Comparison of ENCODE assay signal across 27 mouse cellular contexts in the genomic region with DNA sequence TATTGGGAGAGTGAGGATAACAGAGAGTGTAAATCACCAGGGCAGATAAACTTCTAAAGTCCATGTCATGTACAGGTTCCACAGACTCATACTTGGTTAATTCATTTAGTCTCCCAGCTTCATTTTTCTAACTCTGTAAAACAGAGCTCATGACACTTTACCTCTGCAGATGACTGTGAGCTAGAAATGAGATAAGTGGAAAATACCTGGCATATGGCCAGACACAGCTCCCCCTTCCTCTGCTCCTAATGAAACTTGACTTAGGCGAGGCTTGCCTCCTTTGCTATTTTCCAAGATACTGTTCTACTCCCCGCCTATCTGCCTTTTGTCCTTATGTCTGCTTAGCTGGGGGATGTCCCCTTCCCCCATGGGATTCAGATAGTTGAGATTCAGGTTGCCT.
"Had no signal": no experiment of that assay in that cellular context is flagged by ENCODE, and none has a peak within 500 bp of the region (broad histone marks: within the 10 kb centered on the region; RNA-seq: fewer than 3 reads in every experiment).

No protein-coding gene starts in this region.

- H3K27ac ChIP-seq: gastrocnemius, adult 2 months; heart, embryonic 10.5 days; heart, embryonic 13.5 days; heart, embryonic 15.5 days; hindbrain, embryonic 10.5 days; hindbrain, embryonic 12.5 days; hindbrain, embryonic 14.5 days; kidney, embryonic 15.5 days; kidney, postnatal 0 days; limb, embryonic 13.5 days; limb, embryonic 15.5 days; liver, embryonic 12.5 days; liver, embryonic 14.5 days had no signal

- H3K4me1 ChIP-seq: heart, embryonic 10.5 days; hindbrain, embryonic 12.5 days; limb, embryonic 13.5 days; limb, embryonic 15.5 days; liver, embryonic 12.5 days had no signal

- H3K9ac ChIP-seq: heart, embryonic 13.5 days; heart, embryonic 15.5 days; hindbrain, embryonic 12.5 days; hindbrain, embryonic 14.5 days; kidney, embryonic 15.5 days; limb, embryonic 13.5 days; limb, embryonic 15.5 days; liver, embryonic 12.5 days; liver, embryonic 14.5 days had no signal

- ATAC-seq: hindbrain, embryonic 16.5 days; inflammation-experienced regulatory T-cells, adult 6 months; liver, embryonic 12.5 days had no signal

- H3K4me2 ChIP-seq: heart, embryonic 13.5 days; heart, embryonic 15.5 days; hindbrain, embryonic 12.5 days; hindbrain, embryonic 14.5 days; kidney, embryonic 15.5 days; limb, embryonic 13.5 days; limb, embryonic 15.5 days; liver, embryonic 12.5 days had no signal

- H3K9me3 ChIP-seq: heart, embryonic 10.5 days; heart, embryonic 13.5 days; heart, embryonic 15.5 days; hindbrain, embryonic 10.5 days; hindbrain, embryonic 12.5 days; kidney, embryonic 15.5 days; limb, embryonic 13.5 days; limb, embryonic 15.5 days; liver, embryonic 12.5 days had no signal

- H3K36me3 ChIP-seq: heart, embryonic 10.5 days; heart, embryonic 13.5 days; heart, embryonic 15.5 days; hindbrain, embryonic 10.5 days; hindbrain, embryonic 12.5 days; kidney, embryonic 15.5 days; limb, embryonic 13.5 days; limb, embryonic 15.5 days; liver, embryonic 12.5 days had no signal

- DNase-seq: gastrocnemius, adult 2 months; gastrocnemius, postnatal 10 days; gastrocnemius, postnatal 25 days; heart, adult 18-20 months; heart, postnatal 36 days; kidney, adult 11 months; kidney, adult 2 months; kidney, adult 9 months; kidney, postnatal 14 days; kidney, postnatal 36 days; layer of hippocampus, adult 9-11 months; layer of hippocampus, postnatal 36 days; left cerebral cortex, postnatal 4 days had no signal

- H3K4me3 ChIP-seq: gastrocnemius, adult 2 months; heart, embryonic 10.5 days; heart, embryonic 13.5 days; heart, embryonic 15.5 days; hindbrain, embryonic 10.5 days; hindbrain, embryonic 12.5 days; kidney, embryonic 15.5 days; limb, embryonic 13.5 days; limb, embryonic 15.5 days; liver, embryonic 12.5 days had no signal

- H3K27me3 ChIP-seq: heart, embryonic 13.5 days; heart, embryonic 15.5 days; hindbrain, embryonic 12.5 days; kidney, embryonic 15.5 days; limb, embryonic 13.5 days; limb, embryonic 15.5 days; liver, embryonic 12.5 days had no signal
